Comparison of ENCODE assay signal across 22 mouse cellular contexts in genomic region chr9:83098652-83099307, GRCm38 (mm10). TPM values are rescaled to one million over a fixed set of nuclear protein-coding genes. Genes with fewer than 3 reads are reported as not detected.
DNase-seq lines count a peak whose midpoint lies in the region; ATAC-seq and TF ChIP-seq lines count a peak whose summit lies in the region.
"Had no signal": no experiment of that assay in that cellular context is flagged by ENCODE, and none has a peak within 500 bp of the region (broad histone marks: within the 10 kb centered on the region; RNA-seq: fewer than 3 reads in every experiment).

No protein-coding gene starts in this region.

- intact Hi-C loops in gastrocnemius, adult 2 months (cut with DNase I): no loop called here
- intact Hi-C loops in gastrocnemius, postnatal 36 days (cut with DNase I): no loop called here

- H3K36me3 ChIP-seq in midbrain, embryonic 13.5 days: no peaks in the 10 kb centered on the region
- H3K36me3 ChIP-seq in midbrain, postnatal 0 days (ENCODE audit: insufficient read depth, low read length): no peaks in the 10 kb centered on the region
- H3K36me3 ChIP-seq in forebrain, embryonic 11.5 days (ENCODE audit: control insufficient read depth, insufficient read depth, low read length): no peaks in the 10 kb centered on the region
- H3K36me3 ChIP-seq: embryonic facial prominence, embryonic 12.5 days; hindbrain, embryonic 15.5 days; neural tube, embryonic 13.5 days had no signal

- no peak for TF ChIP-seq CTCF in gastrocnemius, adult 2 months (IDR thresholded peaks at IDR 0.05)
- no peak for TF ChIP-seq CTCF in midbrain, postnatal 0 days (IDR thresholded peaks at IDR 0.05)

- H3K4me3 ChIP-seq in gastrocnemius, adult 2 months: no peak overlapping the region
- no peak overlapping the region for H3K4me3 ChIP-seq in midbrain, embryonic 13.5 days (replicated peaks)
- H3K4me3 ChIP-seq in midbrain, postnatal 0 days (ENCODE audit: low read depth, low read length): no peak overlapping the region
- H3K4me3 ChIP-seq in forebrain, embryonic 11.5 days (ENCODE audit: low read depth, low read length): no peak overlapping the region
- H3K4me3 ChIP-seq: embryonic facial prominence, embryonic 12.5 days; hindbrain, embryonic 15.5 days; left cerebral cortex, adult 2 months; neural tube, embryonic 13.5 days had no signal

- ATAC-seq in midbrain, embryonic 13.5 days: no peak
- no peak for ATAC-seq in midbrain, postnatal 0 days (ENCODE audit: low FRiP score)
- ATAC-seq in forebrain, embryonic 11.5 days (replicated peaks; ENCODE audit: low FRiP score): peak; percentile 86
- ATAC-seq in megakaryocyte progenitor cell, adult 5-6 weeks (replicated peaks; ENCODE audit: poor library complexity): peak; percentile 65
- ATAC-seq: activated CD4-positive, CD25-positive, alpha-beta regulatory T cell, adult 4 months; intestine, postnatal 0 days had no signal

- 60% methylated on average over 12 of the region's 12 CpGs for WGBS in midbrain, embryonic 13.5 days
- WGBS in midbrain, postnatal 0 days: 68% methylated on average over 12 of the region's 12 CpGs
- WGBS in forebrain, embryonic 11.5 days: 27% methylated on average over 12 of the region's 12 CpGs

- no peaks in the 10 kb centered on the region for H3K27me3 ChIP-seq in midbrain, embryonic 13.5 days
- H3K27me3 ChIP-seq in midbrain, postnatal 0 days (ENCODE audit: insufficient read depth, low read length): no peaks in the 10 kb centered on the region
- H3K27me3 ChIP-seq in forebrain, embryonic 11.5 days (ENCODE audit: control insufficient read depth, insufficient read depth, low read length): no peaks in the 10 kb centered on the region
- H3K27me3 ChIP-seq: embryonic facial prominence, embryonic 12.5 days; hindbrain, embryonic 15.5 days; neural tube, embryonic 13.5 days had no signal

- H3K27ac ChIP-seq in gastrocnemius, adult 2 months: peak overlapping the region; percentile 20; the same call in 1 of the 2 replicates
- H3K27ac ChIP-seq in midbrain, embryonic 13.5 days: 0 out of 2 replicates have a peak overlapping the region, but pooled peaks have one; percentile 9
- H3K27ac ChIP-seq in midbrain, postnatal 0 days (ENCODE audit: low read depth, low read length): no peak overlapping the region
- H3K27ac ChIP-seq in forebrain, embryonic 11.5 days (ENCODE audit: low read depth, low read length): no peak overlapping the region
- H3K27ac ChIP-seq: embryonic facial prominence, embryonic 12.5 days; hindbrain, embryonic 15.5 days; kidney, postnatal 0 days; left cerebral cortex, adult 2 months; neural tube, embryonic 13.5 days had no signal

- no peak overlapping the region for H3K4me2 ChIP-seq in midbrain, embryonic 13.5 days (replicated peaks)
- H3K4me2 ChIP-seq in midbrain, postnatal 0 days (ENCODE audit: low read depth, low read length, poor library complexity, severe bottlenecking): no peak overlapping the region
- H3K4me2 ChIP-seq in forebrain, embryonic 11.5 days (ENCODE audit: low read depth, low read length, severe bottlenecking): peak overlapping the region; percentile 20; the same call in 1 of the 2 replicates
- H3K4me2 ChIP-seq: embryonic facial prominence, embryonic 12.5 days; hindbrain, embryonic 15.5 days; neural tube, embryonic 13.5 days had no signal

- no peaks in the 10 kb centered on the region for H3K9me3 ChIP-seq in midbrain, embryonic 13.5 days
- H3K9me3 ChIP-seq in midbrain, postnatal 0 days (ENCODE audit: low read length): no peaks in the 10 kb centered on the region
- H3K9me3 ChIP-seq in forebrain, embryonic 11.5 days (ENCODE audit: control insufficient read depth, low read length): no peaks in the 10 kb centered on the region
- H3K9me3 ChIP-seq: embryonic facial prominence, embryonic 12.5 days; hindbrain, embryonic 15.5 days; neural tube, embryonic 13.5 days had no signal

- H3K9ac ChIP-seq in midbrain, embryonic 13.5 days (replicated peaks): no peak overlapping the region
- H3K9ac ChIP-seq in midbrain, postnatal 0 days (replicated peaks; ENCODE audit: low read length, poor library complexity, severe bottlenecking): no peak overlapping the region
- no peak overlapping the region for H3K9ac ChIP-seq in forebrain, embryonic 11.5 days (ENCODE audit: low read length)
- H3K9ac ChIP-seq: embryonic facial prominence, embryonic 12.5 days; hindbrain, embryonic 15.5 days; neural tube, embryonic 13.5 days had no signal

- H3K4me1 ChIP-seq in midbrain, embryonic 13.5 days (replicated peaks): no peaks in the 10 kb centered on the region; the same call in 1 of the 2 replicates
- no peaks in the 10 kb centered on the region for H3K4me1 ChIP-seq in midbrain, postnatal 0 days (ENCODE audit: insufficient read depth, low read length)
- H3K4me1 ChIP-seq in forebrain, embryonic 11.5 days (replicated peaks; ENCODE audit: control insufficient read depth, insufficient read depth, low read length): peaks cover 13% of the 10 kb centered on the region; the same call in 1 of the 2 replicates
- H3K4me1 ChIP-seq: neural tube, embryonic 13.5 days had no signal

- no peak for DNase-seq in gastrocnemius, adult 2 months
- DNase-seq in gastrocnemius, postnatal 36 days: no peak
- no peak for DNase-seq in midbrain, postnatal 0 days (ENCODE audit: low spot score)
- peak; percentile 64 for DNase-seq in forebrain, embryonic 11.5 days (ENCODE audit: low spot score)
- no peak for DNase-seq in kidney, postnatal 14 days
- DNase-seq in layer of hippocampus, adult 11-12 months (ENCODE audit: low spot score): no peak
- DNase-seq: adrenal gland, postnatal 36 days; cerebellum, adult 8-10 months; heart, postnatal 14 days; lung, adult 18-20 months; lung, postnatal 4 days; thymus, postnatal 36 days had no signal

RNA-seq across cellular contexts. Expression of gene Hmgn3, which starts 47.7 kb away (rescaled TPM):
- total RNA-seq in gastrocnemius, adult 2 months (2021): 1 to 10 TPM; 2.5 to 5.5 TPM
- total RNA-seq in gastrocnemius, postnatal 36 days (2021): 1 to 10 TPM; 5.8 to 6.2 TPM
- 104 and 113 TPM in 2 replicates for polyA plus RNA-seq in midbrain, embryonic 13.5 days (2015; fragmentation: Nextera tagmentation; extraction: Ambion mirVana)
- total RNA-seq in midbrain, postnatal 0 days (2014; rRNA removed): 57.7 and 113 TPM in 2 replicates
- 217 and 229 TPM in 2 replicates for polyA plus RNA-seq in midbrain, postnatal 0 days (2015; fragmentation: Nextera tagmentation; extraction: Ambion mirVana)
- polyA plus RNA-seq in forebrain, embryonic 11.5 days (2014; fragmentation: Nextera tagmentation; extraction: Ambion mirVana): 176 and 207 TPM in 2 replicates
- 16.6 and 19.7 TPM in 2 replicates for total RNA-seq in megakaryocyte progenitor cell, adult 5-6 weeks (2015)
- total RNA-seq in megakaryocyte progenitor cell, adult 5-6 weeks (2017): 18.3 and 18.7 TPM in 2 replicates
- total RNA-seq: MEL had no signal

Comparison
In these comparisons a context has a peak if more than half of its experiments do, and no peak if none do; other contexts are left out.
1. H3K27ac ChIP-seq: peak in gastrocnemius, adult 2 months (single experiment) and midbrain, embryonic 13.5 days (single experiment); none in midbrain, postnatal 0 days (single experiment) and forebrain, embryonic 11.5 days (single experiment).
2. ATAC-seq: peak in forebrain, embryonic 11.5 days (single experiment) and megakaryocyte progenitor cell, adult 5-6 weeks (single experiment); none in midbrain, embryonic 13.5 days (single experiment) and midbrain, postnatal 0 days (single experiment).